Mouse (Mus musculus) gastrocnemius, postnatal 25 days (tissue): Measurements from ENCODE around the gene Arhgef10l. TPM values are rescaled to one million over a fixed set of nuclear protein-coding genes. Genes with fewer than 3 reads are reported as not detected.

ENCODE experiments used
- microRNA-seq, 2 experiments: library from miRNA; unstranded; fragments of <30 nt; microRNA quantifications; one replicate each; pipeline ENCODE4 v1.2.0; 2021; ENCODE audit warnings: borderline replicate concordance in 2 of 2
- total RNA-seq, 2 experiments: library from RNA; stranded (reverse); gene quantifications; 1 replicate in 1 of 2; 2 replicates in 1 of 2; pipeline ENCODE4 v1.2.3; 2021

The Arhgef10l gene
- total RNA-seq, 2 experiments from 2014 or later = 36.2 to 51.3 TPM

Small RNAs within 50 kb of the gene (microRNA-seq; reads per million reads assigned to microRNA genes)
- 0 reads per million in 2 experiments for gene Gm23045

Other genes starting within 250 kb of the Arhgef10l start
- 1 to 10 TPM; 8.4 to 9.8 TPM for gene Rcc2, start 34.5 kb upstream of the Arhgef10l start, total RNA-seq
- not detected for gene Padi6, start 76.6 kb upstream of the Arhgef10l start, total RNA-seq
- gene Padi4, start 108.2 kb upstream of the Arhgef10l start, total RNA-seq = under 1 TPM; 0.10 to 0.11 TPM
- 1 to 10 TPM; 1.8 to 3.1 TPM for gene Padi3, start 144.6 kb upstream of the Arhgef10l start, total RNA-seq
- gene Padi1, start 179.8 kb upstream of the Arhgef10l start, total RNA-seq = under 1 TPM; 0.08 to 0.11 TPM
- gene Padi2, start 240.3 kb upstream of the Arhgef10l start, total RNA-seq = 100 to 1,000 TPM; 148 to 165 TPM